Mouse (Mus musculus) E14TG2a.4 (cell line): ENCODE results near the gene Nckap1.

Source experiments
- CTCF ChIP-seq: conservative IDR thresholded peaks from 2 replicates; pipeline ENCODE4 v1.5.1; 2014; ENCODE audit warnings: low read length
- NANOG ChIP-seq: IDR thresholded peaks from 2 replicates; pipeline ENCODE4 v1.6.1; 2014; ENCODE audit warnings: borderline replicate concordance, low read length, mixed read lengths

DNA sequence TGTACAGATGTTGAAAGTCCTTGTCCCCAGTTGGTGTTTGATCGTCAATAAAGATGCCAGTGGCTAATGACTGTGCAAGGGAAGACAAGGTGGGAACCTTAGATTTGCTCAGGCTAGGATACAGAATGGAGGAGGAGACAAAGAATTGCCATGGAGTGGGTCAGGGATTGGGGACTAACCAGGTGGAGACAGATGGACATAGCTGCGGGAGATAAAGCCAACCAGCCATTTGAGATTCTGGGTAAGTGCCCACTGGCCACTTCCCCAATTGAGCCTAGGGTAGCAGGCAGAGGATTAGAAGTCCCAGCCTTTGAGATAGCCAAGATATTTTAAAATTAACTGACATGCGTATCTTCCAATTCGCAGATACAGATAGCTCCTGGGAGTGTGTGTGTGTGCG is 96.2 kb downstream of the Nckap1 start:
- no peak for TF ChIP-seq CTCF
- no peak for TF ChIP-seq NANOG
